Mouse (Mus musculus): ENCODE measurements around the gene Eif2b4.
"Not testable (repeated sequence)": the region's sequence is repeated elsewhere in the genome, so short reads cannot be mapped to it uniquely, and the experiment has no call there.

The Eif2b4 gene

DNA sequence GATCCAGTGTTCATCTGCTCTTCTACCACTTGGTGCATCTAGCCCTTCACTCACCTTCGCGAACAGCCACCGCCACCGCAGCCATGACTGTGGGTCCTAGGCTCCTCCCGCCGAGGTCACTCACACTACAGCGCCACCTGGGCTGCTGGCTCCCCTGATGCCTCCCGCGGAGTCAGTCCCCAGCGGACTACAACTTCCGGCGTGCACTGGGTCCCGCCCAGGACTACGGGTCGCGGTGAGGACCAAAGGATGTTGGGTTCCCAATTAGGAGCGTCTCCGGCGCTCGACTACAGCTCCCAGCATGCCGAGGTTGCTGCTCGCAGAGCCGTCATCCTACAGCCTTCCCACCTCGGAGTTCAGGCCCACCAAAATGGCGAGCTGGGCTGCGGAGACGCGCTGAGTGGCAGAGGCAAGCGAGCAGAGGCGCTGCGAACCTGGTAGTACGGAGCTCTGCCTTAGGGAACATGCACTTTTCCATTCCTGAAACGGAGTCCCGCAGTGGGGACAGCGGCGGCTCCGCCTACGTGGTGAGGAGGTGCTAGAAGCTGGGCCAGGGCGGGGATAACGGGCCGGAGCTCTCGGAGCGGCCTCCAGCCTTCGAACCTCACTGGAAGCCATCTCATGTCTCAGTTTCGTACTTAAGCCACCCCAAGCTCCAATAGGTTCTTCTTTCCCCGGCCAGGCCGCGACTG is at the start of gene Eif2b4, which contains the start of gene Snx17:
Gene Eif2b4 (minus strand): TSS at position 492 of the 692 bp plus-strand sequence.
Gene Snx17 (plus strand): TSS at position 289 of the 692 bp plus-strand sequence.
- DNase-seq (ENCODE audit: inconsistent ontology term): peak; percentile 99

- DNase-seq (ENCODE audit: inconsistent ontology term): no peak
These were observed 49.0 kb upstream of the Eif2b4 start for GRCm38 (mm10) chr5:31242191-31242590.

DNA sequence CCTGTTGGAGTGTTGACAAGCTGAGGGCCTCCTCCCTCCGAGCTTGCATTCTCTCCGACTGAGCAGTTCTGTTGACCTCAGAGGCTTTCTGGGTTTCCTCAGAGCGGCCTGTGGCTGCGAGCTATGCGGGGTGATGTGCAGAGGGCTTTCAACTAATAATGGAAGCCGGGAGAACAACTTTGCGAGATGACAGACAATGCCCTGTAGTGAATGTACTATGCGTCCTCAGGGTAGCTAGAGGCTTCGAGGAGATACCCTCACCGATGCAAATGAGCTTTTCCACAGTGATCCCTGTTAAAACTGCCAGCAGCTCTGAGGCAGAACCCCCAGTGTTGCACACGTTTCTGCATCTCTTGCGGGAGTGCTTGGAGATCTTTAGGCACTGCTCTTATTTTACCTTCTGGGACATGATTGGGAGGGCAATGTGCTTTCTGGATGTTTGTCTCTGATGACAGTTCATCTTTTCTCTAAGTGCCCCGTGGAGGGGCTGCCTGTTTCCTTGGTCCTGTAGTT is 48.3 kb upstream of the Eif2b4 start:
- no peak for DNase-seq (ENCODE audit: inconsistent ontology term)

DNA sequence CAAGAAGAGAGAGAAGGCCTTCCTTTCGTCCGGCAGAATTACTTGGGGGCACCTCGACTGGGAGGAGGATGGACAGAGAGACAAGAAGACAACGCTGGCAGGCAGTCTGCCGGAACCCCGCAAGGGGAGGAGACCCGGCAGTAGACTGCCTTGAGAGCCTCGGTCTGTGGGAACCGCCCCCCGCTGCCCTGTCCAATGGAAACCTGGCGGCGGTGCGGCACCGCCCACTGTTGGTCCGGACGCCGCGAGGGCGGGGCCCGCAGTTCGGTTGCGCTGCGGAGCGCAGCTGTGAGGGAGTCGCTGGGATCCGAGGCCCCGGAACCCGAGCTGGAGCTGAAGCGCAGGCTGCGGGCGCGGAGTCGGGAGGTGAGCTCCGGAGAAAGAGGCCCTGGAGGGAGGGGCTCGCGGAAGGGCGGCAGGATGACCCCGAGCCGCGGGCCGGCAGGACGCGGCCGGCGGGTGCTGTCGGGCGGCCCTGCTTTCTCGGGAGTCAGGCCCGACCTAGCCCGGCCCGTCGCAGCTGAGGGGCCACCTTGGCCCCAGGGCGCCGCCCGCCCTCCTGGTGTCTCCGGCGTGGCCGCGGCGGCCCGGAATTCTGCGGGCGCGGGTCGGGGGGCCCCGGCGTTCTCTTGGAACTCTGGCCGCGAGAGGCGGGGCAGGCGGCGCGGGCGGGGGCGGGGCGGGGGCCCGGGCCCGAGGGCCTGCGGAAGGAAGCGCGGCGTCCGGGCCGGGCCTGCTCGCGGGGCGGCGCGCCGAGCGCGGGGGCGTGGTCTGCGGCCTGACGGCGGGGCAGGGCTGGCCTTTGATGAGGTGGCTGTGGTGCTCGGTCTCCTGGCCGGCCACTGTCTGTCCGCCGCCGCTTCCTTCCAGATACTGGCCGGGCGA is 47.6 kb upstream of the Eif2b4 start, which contains the start of the genes Nrbp1 and Gm9970:
Gene Nrbp1 (plus strand): TSS at position 228 of the 885 bp plus-strand sequence.
Gene Gm9970 (minus strand): TSS at position 596 of the 885 bp plus-strand sequence.
- DNase-seq (ENCODE audit: inconsistent ontology term): peak; percentile 99

GRCm38 (mm10) chr5:31226641-31227040 is 33.4 kb upstream of the Eif2b4 start:
- no peak for DNase-seq (ENCODE audit: inconsistent ontology term)

DNA sequence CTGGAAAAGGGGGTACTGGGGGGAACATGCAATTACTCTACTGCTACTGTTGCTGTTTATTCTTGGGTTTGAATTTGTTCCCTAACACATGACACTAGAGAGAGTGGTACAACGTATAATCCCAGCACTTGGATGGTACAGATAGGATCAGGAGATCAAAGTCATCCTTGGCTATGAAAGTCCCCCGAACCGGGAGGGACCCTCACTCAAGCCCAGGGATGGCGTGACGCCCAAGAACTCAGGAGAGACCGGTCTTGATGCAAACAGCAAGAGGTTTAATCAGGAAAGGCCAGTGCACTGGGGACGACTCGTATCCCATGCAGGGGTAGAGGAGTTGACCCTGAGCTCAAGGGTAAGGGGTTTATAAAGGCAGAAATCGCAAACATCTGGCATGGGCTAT is 29.5 kb upstream of the Eif2b4 start:
- DNase-seq (ENCODE audit: inconsistent ontology term): no peak

- DNase-seq (ENCODE audit: inconsistent ontology term): peak; percentile 34
These were observed 28.2 kb upstream of the Eif2b4 start for GRCm38 (mm10) chr5:31221304-31221945.

DNA sequence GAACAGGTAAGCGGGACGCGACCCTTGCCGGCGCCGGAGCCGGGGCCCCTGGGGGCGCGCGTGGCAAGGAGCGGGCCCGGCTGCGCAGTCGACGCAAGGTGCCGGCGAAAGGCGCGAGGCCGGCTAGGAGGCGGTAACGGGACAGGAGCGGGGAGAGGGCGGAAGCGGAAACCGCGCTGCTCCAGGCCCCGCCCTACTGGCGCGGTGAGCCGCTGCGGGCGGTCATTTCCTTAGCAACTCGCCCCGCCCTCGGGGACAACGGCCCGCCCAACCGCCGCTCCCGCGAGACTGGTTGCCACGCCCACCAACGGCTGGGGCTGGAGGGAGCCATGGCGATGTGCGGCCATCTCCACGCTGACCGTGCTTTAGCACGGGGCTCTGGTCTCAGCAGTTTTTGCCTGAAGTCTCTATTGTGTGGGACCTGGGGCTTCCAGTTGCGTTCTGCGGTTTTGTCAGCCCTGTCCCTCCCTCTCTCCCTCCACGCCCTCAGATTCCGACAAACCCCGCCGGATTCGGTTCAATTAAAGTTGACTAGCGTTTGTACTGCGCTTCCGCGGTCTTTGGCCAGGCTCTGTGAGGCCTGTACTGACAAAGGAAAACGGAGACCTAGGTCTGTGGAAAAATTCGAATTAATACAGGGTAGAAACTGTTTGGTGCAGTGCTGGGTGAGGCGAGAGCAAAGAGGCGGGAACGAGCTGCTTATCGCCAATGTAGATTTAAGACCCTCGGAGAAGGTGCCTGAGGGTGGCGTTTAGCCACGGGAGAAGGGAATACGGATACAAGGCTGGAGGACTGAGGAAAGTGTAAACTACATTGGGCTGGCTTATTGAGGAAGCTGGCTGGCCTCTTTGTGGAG is 27.4 kb upstream of the Eif2b4 start, which contains the start of gene Ppm1g:
Gene Ppm1g (minus strand): TSS at position 240 of the 856 bp plus-strand sequence.
- peak; percentile 97 for DNase-seq (ENCODE audit: inconsistent ontology term)

DNA sequence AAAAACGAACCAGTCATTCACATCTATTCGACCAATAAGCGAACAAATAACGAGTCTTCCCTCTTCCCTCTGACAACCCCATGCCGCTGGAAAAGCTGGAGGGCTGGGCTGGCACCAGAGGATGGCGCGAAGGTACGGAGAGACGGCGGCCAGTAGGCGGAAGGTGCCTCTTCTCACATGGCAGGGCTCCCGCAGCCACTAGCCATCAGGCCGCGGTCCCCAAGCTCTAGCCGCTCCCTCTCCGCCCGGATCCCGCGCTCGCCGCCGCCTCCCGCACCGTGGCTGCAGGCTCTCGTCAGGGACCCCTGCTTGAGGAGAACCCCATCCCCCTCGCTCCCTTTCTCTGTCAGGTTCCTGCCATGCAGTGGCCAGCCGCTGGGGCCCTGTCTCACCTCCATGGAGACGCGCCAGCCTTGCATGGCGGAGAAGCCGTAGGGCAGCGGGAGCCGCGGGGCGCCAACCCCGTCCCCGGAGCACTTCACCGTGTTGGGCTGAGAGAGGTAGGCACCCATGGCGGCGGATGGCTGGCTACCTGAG is 26.7 kb upstream of the Eif2b4 start:
- peak; percentile 70 for DNase-seq (ENCODE audit: inconsistent ontology term)

- DNase-seq (ENCODE audit: inconsistent ontology term): peak; percentile 35
These were observed 26.2 kb upstream of the Eif2b4 start for GRCm38 (mm10) chr5:31219474-31219873.

DNA sequence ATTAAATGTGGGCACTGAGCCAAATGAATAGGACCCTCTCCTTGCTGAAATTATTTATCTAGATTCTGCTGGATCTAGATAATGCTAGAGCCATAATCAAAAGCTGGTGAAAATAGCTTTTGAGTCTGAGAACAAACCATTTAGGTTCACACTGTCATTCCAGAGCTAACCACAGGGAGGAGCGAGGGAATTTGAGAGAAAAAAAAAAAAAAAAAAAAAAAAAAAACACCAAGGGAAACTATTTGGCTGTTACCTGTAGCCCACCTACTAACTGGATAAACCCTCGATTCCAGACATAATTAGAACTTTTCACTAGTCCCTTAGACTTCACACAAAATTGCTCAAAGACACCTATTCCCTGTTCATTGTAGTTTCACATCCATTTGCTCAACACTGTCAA is 25.8 kb upstream of the Eif2b4 start:
- peak; percentile 27 for DNase-seq (ENCODE audit: inconsistent ontology term)

GRCm38 (mm10) chr5:31218294-31218693 is 25.1 kb upstream of the Eif2b4 start:
- DNase-seq (ENCODE audit: inconsistent ontology term): no peak

GRCm38 (mm10) chr5:31216554-31216953 is 23.3 kb upstream of the Eif2b4 start:
- DNase-seq (ENCODE audit: inconsistent ontology term): not testable (repeated sequence)

DNA sequence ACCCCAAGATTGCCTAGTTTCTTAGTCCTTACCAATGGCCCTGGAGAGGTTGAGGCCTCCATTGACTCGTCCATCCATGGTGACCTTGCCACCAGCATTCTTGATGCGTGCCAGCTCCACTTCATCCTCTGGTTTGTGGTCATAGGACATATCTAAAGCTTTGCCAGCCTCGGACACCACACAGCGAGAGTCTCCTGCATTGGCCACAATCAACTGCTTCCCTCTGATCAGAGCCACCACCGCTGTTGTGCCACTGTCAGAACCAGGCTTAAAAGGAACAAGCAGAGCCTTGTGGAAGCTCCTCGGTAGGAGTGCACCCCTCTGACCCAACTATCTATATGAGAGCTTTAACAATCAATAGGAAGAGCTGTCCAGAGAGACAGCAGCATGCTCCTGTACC is 11.2 kb upstream of the Eif2b4 start:
- no peak for DNase-seq (ENCODE audit: inconsistent ontology term)

DNA sequence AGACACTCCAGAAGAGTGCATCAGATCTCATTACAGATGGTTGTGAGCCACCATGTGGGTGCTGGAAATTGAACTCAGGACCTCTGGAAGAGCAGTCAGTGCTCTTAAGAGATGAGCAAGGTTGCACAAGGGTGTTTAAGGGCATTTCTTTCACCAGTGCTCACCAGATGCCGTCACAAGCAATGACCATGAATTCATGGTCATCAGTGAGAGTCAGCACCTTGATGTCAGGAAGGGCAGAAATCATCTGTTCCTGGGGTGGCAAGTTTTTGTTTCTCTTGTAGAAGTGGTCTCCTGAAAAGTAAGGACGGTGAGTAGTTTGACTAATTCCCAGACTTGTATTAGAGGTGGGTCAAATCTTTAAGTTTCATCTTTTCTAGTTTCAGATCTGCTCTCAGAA is 10.6 kb upstream of the Eif2b4 start:
- no peak for DNase-seq (ENCODE audit: inconsistent ontology term)

GRCm38 (mm10) chr5:31202933-31203332 is 9.7 kb upstream of the Eif2b4 start:
- no peak for DNase-seq (ENCODE audit: inconsistent ontology term)

DNA sequence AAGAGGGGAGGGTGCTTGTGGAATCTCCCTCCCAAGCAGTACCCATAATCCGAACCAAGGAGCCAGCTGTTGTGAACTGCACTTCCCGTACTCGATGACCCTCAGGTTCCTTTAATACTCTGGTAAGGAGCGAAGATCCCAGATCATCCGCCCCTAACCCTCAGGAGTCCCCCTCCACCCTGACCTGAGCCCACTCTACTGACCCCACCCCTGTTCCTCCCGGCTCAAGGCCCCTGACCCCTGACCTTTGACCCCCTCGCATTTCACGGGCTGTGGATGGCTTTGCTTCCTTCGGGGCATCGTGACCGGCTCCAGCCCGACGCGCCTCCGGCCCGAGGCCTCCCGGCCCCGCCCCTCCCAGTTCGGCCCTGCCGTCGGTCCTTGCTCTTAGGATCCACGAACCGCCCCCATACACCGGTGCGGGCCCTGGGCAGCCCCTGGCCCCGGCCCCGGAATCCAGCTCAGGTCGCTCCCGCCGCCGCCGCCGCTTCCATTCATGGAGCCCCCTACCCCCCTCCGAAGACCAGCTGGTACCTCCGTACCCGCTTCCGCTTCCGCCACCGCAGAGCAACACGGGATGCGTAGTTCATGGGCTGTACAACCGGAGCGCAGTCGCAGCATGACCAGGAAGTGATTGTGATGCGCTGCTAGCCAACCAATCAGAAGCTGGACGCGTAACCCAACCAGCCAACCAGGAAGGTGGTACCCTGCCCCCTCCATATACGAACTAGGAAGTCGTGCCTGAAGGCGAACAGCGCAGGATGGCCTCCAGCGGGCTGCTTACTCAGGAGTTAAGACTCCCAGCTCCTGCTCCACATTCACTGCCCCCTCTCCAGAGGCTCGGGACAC is 8.7 kb upstream of the Eif2b4 start, which contains the start of gene Zfp513:
Gene Zfp513 (minus strand): TSS at position 562 of the 849 bp plus-strand sequence.
- DNase-seq (ENCODE audit: inconsistent ontology term): peak; percentile 97

DNA sequence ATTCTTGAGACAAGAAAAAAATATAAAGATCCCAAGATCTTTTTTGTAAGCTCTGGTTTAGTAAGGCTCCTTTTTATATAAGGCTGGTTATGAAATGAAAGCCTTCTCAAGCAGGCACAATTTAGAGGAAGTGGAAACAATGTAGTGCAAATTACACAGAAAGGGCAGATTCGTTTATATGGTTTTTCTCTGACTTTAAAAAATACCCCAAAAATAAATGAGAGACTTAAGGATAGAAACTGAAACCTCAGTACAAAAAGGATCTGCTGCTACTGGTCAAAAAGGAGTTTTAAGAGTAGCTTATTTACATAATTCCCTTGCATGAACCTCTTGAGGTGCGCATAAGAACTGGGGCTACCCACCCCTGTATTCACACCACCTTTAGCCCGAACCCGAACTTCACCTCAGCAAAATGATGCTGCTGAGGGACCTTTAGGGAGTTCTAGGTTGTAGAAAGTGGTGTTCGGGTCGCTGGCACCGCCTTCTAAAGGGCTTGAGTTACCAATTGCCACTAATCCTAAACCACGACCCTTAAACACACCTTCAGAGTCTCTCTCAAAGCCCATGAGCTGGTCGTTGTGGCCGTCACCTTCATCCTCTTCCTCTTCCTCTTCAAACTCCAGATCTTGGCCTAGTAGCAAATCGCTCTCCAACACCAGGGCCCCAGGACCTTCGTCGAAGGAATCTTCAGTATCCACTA is 8.0 kb upstream of the Eif2b4 start:
- DNase-seq (ENCODE audit: inconsistent ontology term): no peak

DNA sequence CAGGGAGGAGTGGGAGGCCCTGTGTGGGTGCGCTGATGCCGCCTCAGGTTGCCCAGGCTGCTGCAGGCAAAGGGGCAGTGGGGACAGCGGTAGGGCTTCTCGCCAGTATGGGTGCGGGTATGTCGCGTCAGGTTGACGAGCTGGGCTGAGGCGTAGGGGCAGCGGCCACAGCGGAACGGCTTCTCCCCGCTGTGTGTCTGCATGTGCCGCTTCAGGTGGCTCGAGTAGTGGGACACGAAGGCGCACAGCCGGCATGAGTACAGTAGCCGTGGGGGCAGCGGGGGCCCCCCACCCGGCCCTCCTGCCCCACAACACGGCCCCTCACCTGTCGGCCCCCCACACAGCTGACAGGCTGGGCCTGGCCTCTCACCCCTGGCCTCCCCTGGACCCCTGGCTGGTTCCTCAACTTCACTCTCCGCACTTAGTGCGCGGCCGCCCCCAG is 7.1 kb upstream of the Eif2b4 start:
- DNase-seq (ENCODE audit: inconsistent ontology term): no peak
